ENCODE assay signal across 22 mouse cellular contexts in genomic region chr3:20142101-20142500, GRCm38 (mm10). TPM values are rescaled to one million over a fixed set of nuclear protein-coding genes. Genes with fewer than 3 reads are reported as not detected.
DNase-seq lines count a peak whose midpoint lies in the region; ATAC-seq lines count a peak whose summit lies in the region.
"Had no signal": no experiment of that assay in that cellular context is flagged by ENCODE, and none has a peak within 500 bp of the region (broad histone marks: within the 10 kb centered on the region; RNA-seq: fewer than 3 reads in every experiment).

No protein-coding gene starts in this region.

- H3K4me3 ChIP-seq in heart, embryonic 15.5 days, result no peak overlapping the region
- no peak overlapping the region for H3K4me3 ChIP-seq in intestine, embryonic 16.5 days (ENCODE audit: low read length)
- H3K4me3 ChIP-seq: embryonic facial prominence, embryonic 15.5 days; forebrain, embryonic 10.5 days; hindbrain, embryonic 12.5 days; limb, embryonic 15.5 days; liver, embryonic 15.5 days; neural tube, embryonic 15.5 days; stomach, embryonic 15.5 days had no signal

- intact Hi-C loops in heart, postnatal 25 days (cut with DNase I), result no loop called here
- intact Hi-C loops in left cerebral cortex, postnatal 14 days (cut with DNase I), result no loop called here

- ATAC-seq in heart, embryonic 15.5 days (replicated peaks; ENCODE audit: insufficient number of reproducible peaks, insufficient read depth, low FRiP score, low read depth), result no peak
- peak; percentile 63 for ATAC-seq in intestine, embryonic 16.5 days
- no peak for ATAC-seq in megakaryocyte, adult 5-6 weeks (ENCODE audit: poor library complexity, severe bottlenecking)
- ATAC-seq: forebrain, postnatal 0 days had no signal

- H3K4me1 ChIP-seq in heart, embryonic 15.5 days (replicated peaks), result peaks cover 51% of the 10 kb centered on the region
- no peaks in the 10 kb centered on the region for H3K4me1 ChIP-seq in intestine, embryonic 16.5 days (ENCODE audit: control insufficient read depth, insufficient read depth, low read length)
- H3K4me1 ChIP-seq: embryonic facial prominence, embryonic 15.5 days; hindbrain, embryonic 12.5 days; limb, embryonic 15.5 days; liver, embryonic 15.5 days; neural tube, embryonic 15.5 days; stomach, embryonic 15.5 days had no signal

- no peaks in the 10 kb centered on the region for H3K9me3 ChIP-seq in heart, embryonic 15.5 days (replicated peaks)
- no peaks in the 10 kb centered on the region for H3K9me3 ChIP-seq in intestine, embryonic 16.5 days (ENCODE audit: control insufficient read depth, low read length)
- H3K9me3 ChIP-seq: embryonic facial prominence, embryonic 15.5 days; forebrain, embryonic 10.5 days; hindbrain, embryonic 12.5 days; limb, embryonic 15.5 days; liver, embryonic 15.5 days; neural tube, embryonic 15.5 days; stomach, embryonic 15.5 days had no signal

- no peak overlapping the region for H3K4me2 ChIP-seq in heart, embryonic 15.5 days
- no peak overlapping the region for H3K4me2 ChIP-seq in intestine, embryonic 16.5 days (ENCODE audit: low read depth, low read length)
- H3K4me2 ChIP-seq: embryonic facial prominence, embryonic 15.5 days; hindbrain, embryonic 12.5 days; limb, embryonic 15.5 days; liver, embryonic 15.5 days; neural tube, embryonic 15.5 days; stomach, embryonic 15.5 days had no signal

- DNase-seq in heart, postnatal 25 days (ENCODE audit: low spot score), result no peak
- peak; percentile 60 for DNase-seq in T-cell, adult 2 months (ENCODE audit: low spot score)
- peak; percentile 53 for DNase-seq in thymus, postnatal 14 days
- no peak for DNase-seq in cerebellum, postnatal 25 days
- DNase-seq in left cerebral cortex, postnatal 14 days (ENCODE audit: low spot score in 2 of 2), result no peak
- DNase-seq: adrenal gland, postnatal 25 days; cerebellum, adult 11 months; cerebellum, postnatal 10 days; forebrain, postnatal 0 days; gastrocnemius, postnatal 36 days; right cerebral cortex, postnatal 14 days had no signal

- WGBS in heart, embryonic 15.5 days, result 55% methylated on average over 2 of the region's 2 CpGs
- 81% methylated on average over 2 of the region's 2 CpGs for WGBS in intestine, embryonic 16.5 days

- no peak overlapping the region for H3K9ac ChIP-seq in heart, embryonic 15.5 days
- no peak overlapping the region for H3K9ac ChIP-seq in intestine, embryonic 16.5 days (ENCODE audit: low read depth, low read length)
- H3K9ac ChIP-seq: embryonic facial prominence, embryonic 15.5 days; forebrain, postnatal 0 days; hindbrain, embryonic 12.5 days; limb, embryonic 15.5 days; liver, embryonic 15.5 days; neural tube, embryonic 15.5 days; stomach, embryonic 15.5 days had no signal

- H3K36me3 ChIP-seq in heart, embryonic 15.5 days, result peaks cover 32% of the 10 kb centered on the region
- H3K36me3 ChIP-seq in intestine, embryonic 16.5 days (ENCODE audit: control insufficient read depth, insufficient read depth, low read length), result 0 out of 2 replicates have a peak, but pooled peaks cover 3% of the 10 kb centered on the region
- H3K36me3 ChIP-seq: embryonic facial prominence, embryonic 15.5 days; hindbrain, embryonic 12.5 days; limb, embryonic 15.5 days had no signal

- peak overlapping the region; percentile 50 for H3K27ac ChIP-seq in heart, embryonic 15.5 days
- no peak overlapping the region for H3K27ac ChIP-seq in intestine, embryonic 16.5 days (ENCODE audit: low read length)
- H3K27ac ChIP-seq: embryonic facial prominence, embryonic 15.5 days; hindbrain, embryonic 12.5 days; limb, embryonic 15.5 days; liver, embryonic 15.5 days; neural tube, embryonic 15.5 days; stomach, embryonic 15.5 days had no signal

- no peaks in the 10 kb centered on the region for H3K27me3 ChIP-seq in heart, embryonic 15.5 days
- H3K27me3 ChIP-seq in intestine, embryonic 16.5 days (replicated peaks; ENCODE audit: control insufficient read depth, insufficient read depth, low read length), result no peaks in the 10 kb centered on the region
- H3K27me3 ChIP-seq: CH12.LX; embryonic facial prominence, embryonic 15.5 days; hindbrain, embryonic 12.5 days; limb, embryonic 15.5 days; liver, embryonic 15.5 days; neural tube, embryonic 15.5 days; stomach, embryonic 15.5 days had no signal

RNA-seq across cellular contexts. Expression of gene Gyg, which starts 13.0 kb away (rescaled TPM):
- polyA plus RNA-seq in heart, embryonic 15.5 days (2015; fragmentation: Nextera tagmentation; extraction: Ambion mirVana), result 463 and 501 TPM in 2 replicates
- 100 to 1,000 TPM; 145 to 158 TPM for total RNA-seq in heart, postnatal 25 days (2021)
- polyA plus RNA-seq in intestine, embryonic 16.5 days (2015; fragmentation: Nextera tagmentation; extraction: Ambion mirVana), result 47.6 and 51.3 TPM in 2 replicates
- total RNA-seq in megakaryocyte, adult 5-6 weeks (2015), result 190 and 197 TPM in 2 replicates
- total RNA-seq in megakaryocyte, adult 5-6 weeks (2017), result 64.1 and 69.4 TPM in 2 replicates
- total RNA-seq in left cerebral cortex, postnatal 14 days (2021), result 10 to 100 TPM; 37.4 to 40.8 TPM

Comparison
In these comparisons a context has a peak if more than half of its experiments do, and no peak if none do; other contexts are left out.
1. DNase-seq: peak in T-cell, adult 2 months (single experiment) and thymus, postnatal 14 days (single experiment); none in heart, postnatal 25 days (single experiment), cerebellum, postnatal 25 days (0 of 2) and left cerebral cortex, postnatal 14 days (0 of 2).